ENCODE assay signal across 10 mouse cellular contexts in genomic region chr7:127322085-127322484, GRCm38 (mm10). TPM values are rescaled to one million over a fixed set of nuclear protein-coding genes. Genes with fewer than 3 reads are reported as not detected.
A peak's percentile ranks its signal among the peaks of the same experiment; 100 is the strongest.
DNase-seq lines count a peak whose midpoint lies in the region; ATAC-seq lines count a peak whose summit lies in the region.
"Had no signal": no experiment of that assay in that cellular context is flagged by ENCODE, and none has a peak within 500 bp of the region (broad histone marks: within the 10 kb centered on the region; RNA-seq: fewer than 3 reads in every experiment).

No protein-coding gene starts in this region.

- H3K4me3 ChIP-seq in hindbrain, embryonic 11.5 days (ENCODE audit: low read depth, low read length) = no peak overlapping the region
- no peak overlapping the region for H3K4me3 ChIP-seq in hindbrain, embryonic 13.5 days
- H3K4me3 ChIP-seq: midbrain, embryonic 13.5 days had no signal

- no peaks in the 10 kb centered on the region for H3K9me3 ChIP-seq in hindbrain, embryonic 11.5 days (ENCODE audit: control insufficient read depth, low read length)
- no peaks in the 10 kb centered on the region for H3K9me3 ChIP-seq in hindbrain, embryonic 13.5 days
- H3K9me3 ChIP-seq: midbrain, embryonic 13.5 days had no signal

- H3K9ac ChIP-seq in hindbrain, embryonic 11.5 days (ENCODE audit: low read depth, low read length) = no peak overlapping the region
- H3K9ac ChIP-seq in hindbrain, embryonic 13.5 days = no peak overlapping the region
- H3K9ac ChIP-seq: midbrain, embryonic 13.5 days had no signal

- ATAC-seq in hindbrain, embryonic 11.5 days (ENCODE audit: low FRiP score) = no peak
- no peak for ATAC-seq in hindbrain, embryonic 13.5 days (ENCODE audit: low FRiP score)
- ATAC-seq: midbrain, embryonic 13.5 days had no signal

- no peak overlapping the region for H3K4me2 ChIP-seq in hindbrain, embryonic 11.5 days (replicated peaks; ENCODE audit: low read depth, low read length)
- H3K4me2 ChIP-seq in hindbrain, embryonic 13.5 days = no peak overlapping the region
- H3K4me2 ChIP-seq: midbrain, embryonic 13.5 days had no signal

- H3K27me3 ChIP-seq in hindbrain, embryonic 11.5 days (ENCODE audit: control insufficient read depth, insufficient read depth, low read length) = no peaks in the 10 kb centered on the region
- H3K27me3 ChIP-seq in hindbrain, embryonic 13.5 days = no peaks in the 10 kb centered on the region
- H3K27me3 ChIP-seq: midbrain, embryonic 13.5 days had no signal

- H3K4me1 ChIP-seq in hindbrain, embryonic 11.5 days (replicated peaks; ENCODE audit: control insufficient read depth, insufficient read depth, low read length) = no peaks in the 10 kb centered on the region
- H3K4me1 ChIP-seq in hindbrain, embryonic 13.5 days (replicated peaks) = no peaks in the 10 kb centered on the region

- peak; percentile 24 for DNase-seq in hindbrain, embryonic 11.5 days (ENCODE audit: low spot score)
- peak; percentile 13 for DNase-seq in thymus, postnatal 14 days
- DNase-seq in thymus, postnatal 25 days = no peak
- DNase-seq in induced T-regulatory cell, adult 2 months (ENCODE audit: low read depth) = peak; percentile 22
- no peak for DNase-seq in layer of hippocampus, postnatal 10 days (ENCODE audit: low spot score in 2 of 2)
- DNase-seq in right cerebral cortex, adult 2 months (ENCODE audit: low spot score in 2 of 2) = no peak
- no peak for DNase-seq in frontal cortex, postnatal 14 days (ENCODE audit: low spot score in 2 of 2)
- DNase-seq: right cerebral cortex, postnatal 4 days had no signal

- H3K36me3 ChIP-seq in hindbrain, embryonic 11.5 days (ENCODE audit: control insufficient read depth, insufficient read depth, low read length) = no peaks in the 10 kb centered on the region
- H3K36me3 ChIP-seq in hindbrain, embryonic 13.5 days = no peaks in the 10 kb centered on the region
- H3K36me3 ChIP-seq: midbrain, embryonic 13.5 days had no signal

- no peak overlapping the region for H3K27ac ChIP-seq in hindbrain, embryonic 11.5 days (ENCODE audit: low read depth, low read length)
- no peak overlapping the region for H3K27ac ChIP-seq in hindbrain, embryonic 13.5 days
- H3K27ac ChIP-seq: midbrain, embryonic 13.5 days had no signal

- WGBS in hindbrain, embryonic 11.5 days = 41% methylated on average over 5 of the region's 5 CpGs
- WGBS in hindbrain, embryonic 13.5 days = 42% methylated on average over 5 of the region's 5 CpGs

RNA-seq across cellular contexts. Expression of gene Zfp768, which starts 23.3 kb away (rescaled TPM):
- 5.1 and 5.7 TPM in 2 replicates for polyA plus RNA-seq in hindbrain, embryonic 11.5 days (2014; fragmentation: Nextera tagmentation; extraction: Ambion mirVana)
- polyA plus RNA-seq in hindbrain, embryonic 13.5 days (2015; fragmentation: Nextera tagmentation; extraction: Ambion mirVana) = 17.1 and 17.3 TPM in 2 replicates
- total RNA-seq in layer of hippocampus, postnatal 10 days (2021) = 10 to 100 TPM; 11.9 to 13.5 TPM

RNA-seq across cellular contexts. Expression of gene Itgal, which starts 26.0 kb away (rescaled TPM):
- 0.54 and 0.56 TPM in 2 replicates for polyA plus RNA-seq in hindbrain, embryonic 11.5 days (2014; fragmentation: Nextera tagmentation; extraction: Ambion mirVana)
- polyA plus RNA-seq in hindbrain, embryonic 13.5 days (2015; fragmentation: Nextera tagmentation; extraction: Ambion mirVana) = 0.32 and 0.38 TPM in 2 replicates
- under 1 TPM; 0.51 to 0.89 TPM for total RNA-seq in layer of hippocampus, postnatal 10 days (2021)

RNA-seq across cellular contexts. Expression of gene Sephs2, which starts 48.2 kb away (rescaled TPM):
- 80.8 and 86.6 TPM in 2 replicates for polyA plus RNA-seq in hindbrain, embryonic 11.5 days (2014; fragmentation: Nextera tagmentation; extraction: Ambion mirVana)
- polyA plus RNA-seq in hindbrain, embryonic 13.5 days (2015; fragmentation: Nextera tagmentation; extraction: Ambion mirVana) = 59.7 and 60.7 TPM in 2 replicates
- total RNA-seq in layer of hippocampus, postnatal 10 days (2021) = 10 to 100 TPM; 45.7 to 49.4 TPM

RNA-seq across cellular contexts. Expression of gene Zfp747, which starts 53.8 kb away (rescaled TPM):
- 6.7 and 9.6 TPM in 2 replicates for polyA plus RNA-seq in hindbrain, embryonic 11.5 days (2014; fragmentation: Nextera tagmentation; extraction: Ambion mirVana)
- 8.1 and 8.6 TPM in 2 replicates for polyA plus RNA-seq in hindbrain, embryonic 13.5 days (2015; fragmentation: Nextera tagmentation; extraction: Ambion mirVana)
- 1 to 10 TPM; 7.3 to 7.5 TPM for total RNA-seq in layer of hippocampus, postnatal 10 days (2021)

Comparison
In these comparisons a context has a peak if more than half of its experiments do, and no peak if none do; other contexts are left out.
1. DNase-seq: peak in hindbrain, embryonic 11.5 days (single experiment), thymus, postnatal 14 days (single experiment) and induced T-regulatory cell, adult 2 months (single experiment); none in thymus, postnatal 25 days (single experiment), layer of hippocampus, postnatal 10 days (0 of 2), right cerebral cortex, adult 2 months (0 of 2) and frontal cortex, postnatal 14 days (0 of 2).